Mouse (Mus musculus) kidney, embryonic 15.5 days (tissue): ENCODE results near the gene Capn9. TPM values are rescaled to one million over a fixed set of nuclear protein-coding genes. Genes with fewer than 3 reads are reported as not detected.

Source experiments
- ATAC-seq: fragments of 200-750 bp; cut with Nextera tagmentation; replicated peaks from 2 replicates; pipeline ENCODE4 v1.8.0; 2017; ENCODE audit warnings: moderate TSS enrichment; ENCODE audit not compliant: low FRiP score
- H3K27ac ChIP-seq: fragments of 300-500 bp; sonication (generic); 2 replicates; pipeline ENCODE4 v1.5.1; 2015; ENCODE audit warnings: mild to moderate bottlenecking, inconsistent platforms
- H3K27me3 ChIP-seq: fragments of 300-500 bp; sonication (generic); 2 replicates; pipeline ENCODE4 v1.6.1; 2015; ENCODE audit warnings: inconsistent platforms
- H3K36me3 ChIP-seq: fragments of 300-500 bp; sonication (generic); 2 replicates; pipeline ENCODE4 v1.6.1; 2015; ENCODE audit warnings: inconsistent platforms
- H3K4me1 ChIP-seq: fragments of 300-500 bp; sonication (generic); 2 replicates; pipeline ENCODE4 v1.6.1; 2015; ENCODE audit warnings: inconsistent platforms
- H3K4me2 ChIP-seq: fragments of 300-500 bp; sonication (generic); 2 replicates; pipeline ENCODE4 v1.6.1; 2015; ENCODE audit warnings: moderate library complexity, mild to moderate bottlenecking, inconsistent platforms
- H3K4me3 ChIP-seq: fragments of 300-500 bp; sonication (generic); replicated peaks from 2 replicates; pipeline ENCODE4 v1.5.1; 2015; ENCODE audit warnings: mild to moderate bottlenecking, inconsistent platforms
- H3K9ac ChIP-seq: fragments of 300-500 bp; sonication (generic); 2 replicates; pipeline ENCODE4 v1.6.1; 2015; ENCODE audit warnings: mild to moderate bottlenecking, inconsistent platforms
- H3K9me3 ChIP-seq: fragments of 300-500 bp; sonication (generic); replicated peaks from 2 replicates; pipeline ENCODE4 v1.6.1; 2016; ENCODE audit warnings: inconsistent platforms
- WGBS: fragments of 180-500 bp; shearing (Covaris S2); methylation state at CpG from one replicate; pipeline ENCODE4 v1.1.7; 2015; ENCODE audit warnings: mixed read lengths; 5-methylcytosine and 5-hydroxymethylcytosine counted together
- polyA plus RNA-seq: library from polyadenylated mRNA; unstranded; fragments of >200 nt; fragmentation: Nextera tagmentation; extraction: Ambion mirVana; gene quantifications from 2 replicates; pipeline ENCODE4 v1.2.1, GENCODE M21; 2015

Gene Capn9
- polyA plus RNA-seq: 0.08 and 0.31 TPM in 2 replicates

DNA sequence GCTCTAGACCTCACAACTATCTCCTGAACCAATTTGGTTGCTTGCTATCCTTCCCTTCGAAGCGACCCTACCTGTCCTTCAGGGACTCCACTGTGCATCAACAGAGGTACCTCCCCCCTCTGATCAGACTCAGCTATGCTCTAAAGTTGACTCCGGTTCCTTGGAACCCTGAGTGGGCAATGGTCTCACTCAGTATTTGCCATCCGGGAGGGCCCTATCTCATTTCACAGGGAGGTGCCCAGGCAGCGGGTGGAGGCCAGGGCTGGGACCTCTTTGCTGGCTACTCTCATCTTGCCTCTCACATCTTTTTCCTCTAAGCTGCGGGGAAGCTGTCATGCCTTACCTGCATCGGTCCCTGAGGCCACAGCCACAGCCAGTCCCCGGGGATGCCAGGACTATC lies at the start of gene Capn9:
TSS of gene Capn9 (plus strand) at position 301 of the 400 bp plus-strand sequence.
- no peak for ATAC-seq
- H3K9ac ChIP-seq: no peak within 1 kb of the TSS
- WGBS: 88% methylated on average over 8 of the region's 8 CpGs
- H3K4me2 ChIP-seq: no peak within 1 kb of the TSS
- no peaks in the 10 kb centered on the region for H3K36me3 ChIP-seq
- H3K4me1 ChIP-seq: peaks cover 7% of the 10 kb centered on the region; the same call in 1 of the 2 replicates
- no peak within 1 kb of the TSS for H3K4me3 ChIP-seq
- no peaks in the 10 kb centered on the region for H3K27me3 ChIP-seq
- no peaks in the 10 kb centered on the region for H3K9me3 ChIP-seq
- no peak within 1 kb of the TSS for H3K27ac ChIP-seq

- H3K9ac ChIP-seq: no peak overlapping the region
- 93% methylated on average over 11 of the region's 11 CpGs for WGBS
- H3K9me3 ChIP-seq: no peaks in the 10 kb centered on the region
- peaks cover 65% of the 10 kb centered on the region for H3K36me3 ChIP-seq
- no peak overlapping the region for H3K27ac ChIP-seq
- no peak overlapping the region for H3K4me2 ChIP-seq
- no peak for ATAC-seq
- no peak overlapping the region for H3K4me3 ChIP-seq
- H3K27me3 ChIP-seq: no peaks in the 10 kb centered on the region
- peaks cover 14% of the 10 kb centered on the region for H3K4me1 ChIP-seq
These were observed 49.6 kb upstream of the Capn9 start for GRCm38 (mm10) chr8:124526261-124526660.

- Histone ChIP-seq H3K27ac (no peak overlapping the region), H3K4me1 (no peaks in the 10 kb centered on the region), H3K36me3 (peaks cover 94% of the 10 kb centered on the region), H3K9me3 (no peaks in the 10 kb centered on the region), H3K4me2 (no peak overlapping the region), H3K4me3 (no peak overlapping the region), H3K9ac (no peak overlapping the region), H3K27me3 (no peaks in the 10 kb centered on the region)
- 88% methylated on average over 14 of the region's 14 CpGs for WGBS
- no peak for ATAC-seq
These were observed 45.8 kb upstream of the Capn9 start for GRCm38 (mm10) chr8:124530076-124530475.

GRCm38 (mm10) chr8:124530556-124530955 lies 45.4 kb upstream of the Capn9 start:
- no peaks in the 10 kb centered on the region for H3K27me3 ChIP-seq
- no peak overlapping the region for H3K27ac ChIP-seq
- WGBS: 91% methylated on average over 7 of the region's 7 CpGs
- H3K36me3 ChIP-seq: peaks cover 96% of the 10 kb centered on the region
- H3K4me2 ChIP-seq: no peak overlapping the region
- no peak overlapping the region for H3K9ac ChIP-seq
- H3K9me3 ChIP-seq: no peaks in the 10 kb centered on the region
- H3K4me3 ChIP-seq: no peak overlapping the region
- H3K4me1 ChIP-seq: no peaks in the 10 kb centered on the region
- no peak for ATAC-seq

GRCm38 (mm10) chr8:124530996-124531395 lies 44.9 kb upstream of the Capn9 start:
- H3K36me3 ChIP-seq: peaks cover 96% of the 10 kb centered on the region
- H3K27me3 ChIP-seq: no peaks in the 10 kb centered on the region
- H3K4me1 ChIP-seq: no peaks in the 10 kb centered on the region
- no peak for ATAC-seq
- H3K9ac ChIP-seq: no peak overlapping the region
- H3K27ac ChIP-seq: no peak overlapping the region
- no peak overlapping the region for H3K4me2 ChIP-seq
- no peak overlapping the region for H3K4me3 ChIP-seq
- H3K9me3 ChIP-seq: no peaks in the 10 kb centered on the region
- 85% methylated on average over 4 of the region's 4 CpGs for WGBS

GRCm38 (mm10) chr8:124532626-124533025 lies 43.3 kb upstream of the Capn9 start:
- Histone ChIP-seq H3K4me3 (no peak overlapping the region), H3K9ac (no peak overlapping the region), H3K4me2 (no peak overlapping the region), H3K4me1 (no peaks in the 10 kb centered on the region), H3K36me3 (peaks cover 92% of the 10 kb centered on the region), H3K27ac (no peak overlapping the region), H3K27me3 (no peaks in the 10 kb centered on the region), H3K9me3 (no peaks in the 10 kb centered on the region)
- 78% methylated on average over 3 of the region's 3 CpGs for WGBS
- ATAC-seq: no peak

DNA sequence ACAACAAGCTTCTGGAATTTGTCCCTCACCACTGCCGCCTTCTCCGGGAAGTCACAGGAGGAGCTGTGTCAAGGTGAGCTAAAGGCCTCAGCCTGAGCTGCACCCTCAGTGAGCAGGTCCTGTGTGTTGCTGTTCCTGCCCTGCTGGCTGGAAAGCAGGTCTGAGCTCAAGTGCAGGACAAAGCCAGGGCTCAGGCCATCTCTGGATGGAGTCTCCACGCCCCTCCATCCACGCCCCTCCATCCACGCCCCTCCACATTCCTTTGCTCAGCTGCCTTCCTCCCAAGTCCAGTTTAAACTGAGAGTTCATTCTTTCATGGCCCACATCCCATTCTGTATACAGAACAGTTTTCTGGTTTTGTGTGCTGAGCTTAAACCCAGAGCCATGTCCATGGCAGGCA lies 40.5 kb upstream of the Capn9 start:
- H3K4me2 ChIP-seq: no peak overlapping the region
- no peak overlapping the region for H3K4me3 ChIP-seq
- H3K36me3 ChIP-seq: peaks cover 94% of the 10 kb centered on the region
- no peak overlapping the region for H3K27ac ChIP-seq
- no peak for ATAC-seq
- no peaks in the 10 kb centered on the region for H3K4me1 ChIP-seq
- H3K9ac ChIP-seq: no peak overlapping the region
- H3K9me3 ChIP-seq: no peaks in the 10 kb centered on the region
- H3K27me3 ChIP-seq: no peaks in the 10 kb centered on the region
- WGBS: 94% methylated on average over 5 of the region's 5 CpGs

- 94% methylated on average over 12 of the region's 12 CpGs for WGBS
- no peak overlapping the region for H3K4me3 ChIP-seq
- no peak overlapping the region for H3K27ac ChIP-seq
- H3K9me3 ChIP-seq: no peaks in the 10 kb centered on the region
- no peaks in the 10 kb centered on the region for H3K27me3 ChIP-seq
- no peak overlapping the region for H3K4me2 ChIP-seq
- no peak overlapping the region for H3K9ac ChIP-seq
- no peaks in the 10 kb centered on the region for H3K4me1 ChIP-seq
- H3K36me3 ChIP-seq: peaks cover 96% of the 10 kb centered on the region
- ATAC-seq: no peak
These were observed 35.0 kb upstream of the Capn9 start for GRCm38 (mm10) chr8:124540906-124541305.

- 92% methylated on average over 4 of the region's 4 CpGs for WGBS
- H3K4me2 ChIP-seq: no peak overlapping the region
- peaks cover 98% of the 10 kb centered on the region for H3K36me3 ChIP-seq
- no peak overlapping the region for H3K27ac ChIP-seq
- no peaks in the 10 kb centered on the region for H3K4me1 ChIP-seq
- H3K4me3 ChIP-seq: no peak overlapping the region
- no peaks in the 10 kb centered on the region for H3K9me3 ChIP-seq
- no peak overlapping the region for H3K9ac ChIP-seq
- no peaks in the 10 kb centered on the region for H3K27me3 ChIP-seq
- ATAC-seq: no peak
These were observed 33.9 kb upstream of the Capn9 start for GRCm38 (mm10) chr8:124542001-124542400.

- no peak overlapping the region for H3K9ac ChIP-seq
- ATAC-seq: no peak
- no peaks in the 10 kb centered on the region for H3K27me3 ChIP-seq
- H3K4me1 ChIP-seq: no peaks in the 10 kb centered on the region
- H3K4me2 ChIP-seq: no peak overlapping the region
- H3K4me3 ChIP-seq: no peak overlapping the region
- peaks cover 100% of the 10 kb centered on the region for H3K36me3 ChIP-seq
- 95% methylated on average over 5 of the region's 5 CpGs for WGBS
- H3K9me3 ChIP-seq: no peaks in the 10 kb centered on the region
- no peak overlapping the region for H3K27ac ChIP-seq
These were observed 32.6 kb upstream of the Capn9 start for GRCm38 (mm10) chr8:124543272-124543671.

DNA sequence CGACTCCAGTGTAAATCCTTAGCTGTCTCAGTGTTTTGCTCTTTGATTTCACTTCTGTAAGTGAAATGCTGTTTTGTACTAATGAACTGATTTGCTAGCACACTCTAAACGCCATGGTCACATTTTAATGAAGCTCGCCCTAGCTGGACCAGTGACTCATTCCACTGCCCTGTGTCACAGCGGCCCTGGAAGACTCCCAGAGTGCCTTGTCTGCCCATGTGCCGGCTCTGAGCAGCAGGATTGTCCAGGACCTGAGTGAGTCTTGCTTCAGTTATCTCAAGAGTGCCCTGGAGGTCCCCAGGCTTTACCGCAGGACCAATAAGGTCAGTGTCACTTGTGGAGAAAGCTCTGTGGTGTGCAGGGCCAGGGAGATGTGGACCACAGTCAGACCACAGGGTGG lies 29.5 kb upstream of the Capn9 start:
- no peaks in the 10 kb centered on the region for H3K9me3 ChIP-seq
- H3K27me3 ChIP-seq: no peaks in the 10 kb centered on the region
- H3K4me3 ChIP-seq: no peak overlapping the region
- no peak overlapping the region for H3K4me2 ChIP-seq
- no peak for ATAC-seq
- no peaks in the 10 kb centered on the region for H3K4me1 ChIP-seq
- 91% methylated on average over 6 of the region's 6 CpGs for WGBS
- no peak overlapping the region for H3K27ac ChIP-seq
- peaks cover 98% of the 10 kb centered on the region for H3K36me3 ChIP-seq
- no peak overlapping the region for H3K9ac ChIP-seq

DNA sequence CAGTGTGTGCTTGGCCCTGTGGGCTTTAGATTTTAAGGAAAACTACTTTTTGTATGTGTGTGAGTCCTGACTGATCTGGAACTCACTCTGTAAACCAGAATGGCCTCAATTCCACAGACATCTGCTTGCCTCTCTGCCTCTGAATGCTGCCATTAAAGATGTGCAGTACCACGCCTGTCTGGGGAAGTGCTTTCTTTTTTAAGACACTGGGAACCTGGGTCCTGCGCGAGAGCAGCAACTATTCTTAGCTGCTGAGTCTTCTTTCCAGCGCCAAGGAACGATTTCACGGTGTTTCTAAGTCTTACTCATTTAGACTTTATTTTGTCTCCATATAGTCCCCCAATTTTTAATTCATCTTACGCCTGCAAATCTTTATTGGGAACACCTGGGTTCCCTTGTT lies 29.1 kb upstream of the Capn9 start:
- Histone ChIP-seq H3K27me3 (no peaks in the 10 kb centered on the region), H3K4me1 (no peaks in the 10 kb centered on the region), H3K4me3 (no peak overlapping the region), H3K9ac (no peak overlapping the region), H3K9me3 (no peaks in the 10 kb centered on the region), H3K4me2 (no peak overlapping the region), H3K27ac (no peak overlapping the region), H3K36me3 (peaks cover 98% of the 10 kb centered on the region)
- no peak for ATAC-seq
- WGBS: 93% methylated on average over 7 of the region's 7 CpGs

DNA sequence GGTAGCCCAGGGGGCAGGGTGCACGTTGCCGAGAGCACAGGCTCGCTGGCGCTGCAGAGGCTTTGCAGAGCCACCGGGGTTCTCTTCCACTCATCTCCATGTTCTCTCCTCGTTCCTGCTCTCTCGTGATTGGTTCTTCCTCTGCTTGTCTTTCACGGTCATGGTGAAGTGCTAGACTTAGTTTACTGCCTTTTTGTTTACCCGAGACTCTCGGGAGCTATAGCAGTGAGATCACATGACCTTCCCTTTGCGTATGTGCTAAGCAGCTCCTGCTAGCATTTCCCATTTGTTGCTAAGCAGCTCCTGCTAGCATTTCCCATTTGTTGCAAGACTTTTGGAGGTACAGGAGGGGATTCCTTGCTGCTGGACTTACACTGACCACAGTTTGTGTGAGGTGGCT lies 28.6 kb upstream of the Capn9 start:
- H3K36me3 ChIP-seq: peaks cover 98% of the 10 kb centered on the region
- H3K9ac ChIP-seq: no peak overlapping the region
- H3K27ac ChIP-seq: no peak overlapping the region
- H3K27me3 ChIP-seq: no peaks in the 10 kb centered on the region
- no peaks in the 10 kb centered on the region for H3K4me1 ChIP-seq
- WGBS: 52% methylated on average over 11 of the region's 11 CpGs
- ATAC-seq: no peak
- H3K4me3 ChIP-seq: no peak overlapping the region
- no peak overlapping the region for H3K4me2 ChIP-seq
- H3K9me3 ChIP-seq: no peaks in the 10 kb centered on the region
